1 mouse cellular context compared by ENCODE assay signal in genomic region chr2:25181891-25182397, GRCm38 (mm10).
A peak's percentile ranks its signal among the peaks of the same experiment; 100 is the strongest.
TF ChIP-seq lines count a peak whose summit lies in the region.

No protein-coding gene starts in this region.

TF ChIP-seq in MEL, 35 proteins besides CTCF, POLR2A, EP300 and RAD21 (continued from another document):
- TF ChIP-seq MEF2A (IDR thresholded peaks at IDR 0.05; ENCODE audit: extremely low read depth, insufficient replicate concordance, low read depth, low read length, poor library complexity, severe bottlenecking), result no peak
- peak; percentile 69 for TF ChIP-seq MAX (IDR thresholded peaks at IDR 0.05; ENCODE audit: low read length)
- 0 out of 2 replicates have a peak, but pooled peaks have one; percentile 3 for TF ChIP-seq HCFC1 (IDR thresholded peaks at IDR 0.05; ENCODE audit: low read depth, low read length)
- peak; percentile 86 for TF ChIP-seq MXI1 (IDR thresholded peaks at IDR 0.05; ENCODE audit: low read depth, low read length)
- TF ChIP-seq E2F4 (IDR thresholded peaks at IDR 0.05; ENCODE audit: borderline replicate concordance, low read depth, low read length), result peak; percentile 53; the same call in 1 of the 2 replicates
- TF ChIP-seq CHD1 (IDR thresholded peaks at IDR 0.05; ENCODE audit: low read depth, low read length), result peak; percentile 57
- TF ChIP-seq ZMIZ1 (IDR thresholded peaks at IDR 0.05; ENCODE audit: low read depth, low read length), result no peak
- TF ChIP-seq SIN3A (IDR thresholded peaks at IDR 0.05; ENCODE audit: low read length), result peak; percentile 69
- TF ChIP-seq SMC3 (IDR thresholded peaks at IDR 0.05; ENCODE audit: low read depth, low read length), result no peak
- no peak for TF ChIP-seq TCF12 (IDR thresholded peaks at IDR 0.05; ENCODE audit: low read depth, low read length)
- TF ChIP-seq MAZ (IDR thresholded peaks at IDR 0.05; ENCODE audit: low read depth, low read length), result no peak; the same call in 1 of the 2 replicates
- TF ChIP-seq RCOR1 (IDR thresholded peaks at IDR 0.05; ENCODE audit: low read depth, low read length), result no peak
- peak; percentile 24; the same call in 1 of the 2 replicates for TF ChIP-seq USF1 (IDR thresholded peaks at IDR 0.05; ENCODE audit: low read depth, low read length)
- no peak for TF ChIP-seq MAFK (IDR thresholded peaks at IDR 0.05; ENCODE audit: borderline replicate concordance, low read depth, low read length)
- peak; percentile 51 for TF ChIP-seq TBP (IDR thresholded peaks at IDR 0.05; ENCODE audit: low read depth, low read length)
- no peak for TF ChIP-seq UBTF (IDR thresholded peaks at IDR 0.05; ENCODE audit: borderline replicate concordance, insufficient read depth, low read depth, low read length)
- TF ChIP-seq ELF1 (IDR thresholded peaks at IDR 0.05; ENCODE audit: low read depth, low read length), result no peak
- peak; percentile 45; the same call in 1 of the 2 replicates for TF ChIP-seq CHD2 (IDR thresholded peaks at IDR 0.05; ENCODE audit: low read length)
- TF ChIP-seq USF2 (IDR thresholded peaks at IDR 0.05; ENCODE audit: borderline replicate concordance in 1 of 2, insufficient read depth in 1 of 2, low read depth in 1 of 2, low read length in 2 of 2), result no peak
- TF ChIP-seq NELFE (IDR thresholded peaks at IDR 0.05; ENCODE audit: low read depth, low read length), result peak; percentile 51; the same call in 1 of the 2 replicates
- TF ChIP-seq JUND (IDR thresholded peaks at IDR 0.05; ENCODE audit: low read depth, low read length), result no peak
- TF ChIP-seq MYC (IDR thresholded peaks at IDR 0.05; ENCODE audit: low read depth, low read length), result peak; percentile 93
- no peak for TF ChIP-seq ZKSCAN1 (IDR thresholded peaks at IDR 0.05; ENCODE audit: low read depth, low read length)
TF ChIP-seq in MEL: peak in this region for 12.
